Mouse (Mus musculus) CD8-positive naive resting alpha-beta T cell, adult 2 months (primary cell): ENCODE data around the gene 1520401A03Rik.
A peak's percentile ranks its signal among the peaks of the same experiment; 100 is the strongest.
"Not testable (repeated sequence)": the region's sequence is repeated elsewhere in the genome, so short reads cannot be mapped to it uniquely, and the experiment has no call there.

Source experiments
- DNase-seq, 2 experiments: peaks; one replicate each; pipeline ENCODE4 v3.0.0; 2022; ENCODE audit warnings: low read depth in 2 of 2, low spot score in 2 of 2

Gene 1520401A03Rik

GRCm38 (mm10) chr17:23722376-23723125 lies at the start of gene 1520401A03Rik:
TSS of gene 1520401A03Rik (minus strand) at chr17:23722783.
- DNase-seq, result no peak

GRCm38 (mm10) chr17:23772219-23772556 lies 49.6 kb upstream of the 1520401A03Rik start:
- not testable (repeated sequence) for DNase-seq

DNA sequence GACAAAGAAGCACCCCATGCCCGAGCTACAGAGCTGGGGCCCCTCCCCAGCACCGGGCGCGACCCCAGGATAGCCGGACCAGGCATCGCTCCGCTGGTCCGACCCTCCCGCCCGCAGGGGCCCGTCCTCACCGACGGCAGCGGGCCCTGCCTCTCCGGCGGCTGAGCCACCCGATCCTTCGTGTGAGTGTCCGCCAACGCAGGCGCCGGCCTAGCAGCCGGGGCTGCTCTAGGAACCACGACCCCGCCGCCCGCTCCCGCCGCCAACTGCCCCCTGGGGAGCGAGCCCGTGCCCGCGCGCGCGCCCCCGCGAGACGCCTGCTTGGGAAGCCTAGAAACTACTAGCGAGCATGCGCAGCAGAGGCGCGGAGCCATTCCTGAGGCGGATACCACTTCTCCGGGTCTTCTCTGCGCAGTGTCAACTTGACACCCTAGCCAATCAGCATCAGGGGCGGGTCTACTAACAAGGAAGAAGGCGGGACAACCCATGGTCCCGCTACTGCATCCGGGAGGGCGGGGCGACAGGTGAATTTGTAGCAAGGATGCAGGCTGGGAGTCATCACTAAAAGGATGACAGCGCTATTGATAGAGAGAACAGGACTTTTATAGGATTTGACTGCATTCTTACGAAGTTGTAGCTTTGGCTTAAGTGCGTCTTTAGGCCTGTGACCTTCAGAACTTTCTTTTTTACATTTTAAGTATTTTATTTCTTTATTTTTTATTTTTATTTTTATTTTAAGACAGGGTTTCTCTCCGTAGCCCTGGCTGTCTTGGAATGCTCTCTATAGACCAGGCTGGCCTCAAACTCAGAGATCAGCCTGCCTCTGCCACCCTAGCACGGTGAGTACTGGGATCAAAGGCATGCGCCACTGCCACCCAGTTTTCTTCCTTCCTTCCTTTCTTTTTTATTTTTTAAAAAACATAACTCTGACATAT lies 49.0 kb upstream of the 1520401A03Rik start, which contains the start of gene Flywch1:
TSS of gene Flywch1 (minus strand) at position 319 of the 935 bp plus-strand sequence.
- DNase-seq, result peak; percentile 92 to 96

GRCm38 (mm10) chr17:23770896-23771283 lies 48.3 kb upstream of the 1520401A03Rik start:
- no peak for DNase-seq

- no peak for DNase-seq
Measured at GRCm38 (mm10) chr17:23770493-23770892, 47.9 kb upstream of the 1520401A03Rik start.

GRCm38 (mm10) chr17:23762976-23763375 lies 40.4 kb upstream of the 1520401A03Rik start:
- no peak for DNase-seq

- no peak for DNase-seq
Measured at GRCm38 (mm10) chr17:23761155-23761554, 38.6 kb upstream of the 1520401A03Rik start.

GRCm38 (mm10) chr17:23760231-23760630 lies 37.6 kb upstream of the 1520401A03Rik start:
- no peak for DNase-seq

DNA sequence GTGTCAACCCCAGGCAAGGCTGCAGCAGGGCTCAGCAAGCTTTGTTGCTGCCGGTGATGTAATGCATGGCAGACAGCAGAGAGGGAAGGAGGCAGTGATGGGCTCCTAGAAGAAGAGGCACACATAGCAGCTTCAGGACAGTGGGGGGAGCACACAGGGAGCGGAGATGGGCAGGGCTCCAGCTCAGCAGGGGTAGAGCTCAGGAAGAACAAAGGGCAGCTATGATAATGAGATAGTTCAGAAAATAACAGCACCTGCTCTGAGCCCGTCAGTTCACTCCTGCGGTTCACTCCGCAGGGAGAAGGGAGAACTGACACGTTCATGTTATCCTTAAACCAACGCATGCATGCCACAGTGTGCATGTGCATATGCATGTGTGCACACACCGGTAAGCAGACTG lies 36.2 kb upstream of the 1520401A03Rik start:
- DNase-seq, result no peak

DNA sequence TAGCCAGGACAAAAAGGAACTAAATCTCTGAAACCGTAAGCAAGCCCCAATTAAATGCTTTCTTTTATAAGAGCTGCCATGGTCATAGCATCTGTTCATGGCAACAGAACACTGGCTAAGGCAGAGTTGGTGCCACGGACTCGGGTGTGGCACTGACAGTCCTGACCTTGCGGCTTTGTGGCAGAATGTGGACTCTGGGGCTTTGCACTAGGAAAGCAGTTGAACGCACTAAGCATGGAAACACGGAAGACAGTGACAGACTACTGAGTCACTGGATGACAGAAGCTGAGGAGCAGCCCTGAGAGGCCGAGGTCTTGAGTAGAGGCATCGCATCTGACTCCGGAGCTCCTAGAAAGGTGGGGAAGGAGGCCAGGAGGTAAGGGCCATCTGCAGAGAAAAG lies 35.0 kb upstream of the 1520401A03Rik start:
- DNase-seq, result no peak

GRCm38 (mm10) chr17:23755689-23756088 lies 33.1 kb upstream of the 1520401A03Rik start:
- DNase-seq, result no peak

DNA sequence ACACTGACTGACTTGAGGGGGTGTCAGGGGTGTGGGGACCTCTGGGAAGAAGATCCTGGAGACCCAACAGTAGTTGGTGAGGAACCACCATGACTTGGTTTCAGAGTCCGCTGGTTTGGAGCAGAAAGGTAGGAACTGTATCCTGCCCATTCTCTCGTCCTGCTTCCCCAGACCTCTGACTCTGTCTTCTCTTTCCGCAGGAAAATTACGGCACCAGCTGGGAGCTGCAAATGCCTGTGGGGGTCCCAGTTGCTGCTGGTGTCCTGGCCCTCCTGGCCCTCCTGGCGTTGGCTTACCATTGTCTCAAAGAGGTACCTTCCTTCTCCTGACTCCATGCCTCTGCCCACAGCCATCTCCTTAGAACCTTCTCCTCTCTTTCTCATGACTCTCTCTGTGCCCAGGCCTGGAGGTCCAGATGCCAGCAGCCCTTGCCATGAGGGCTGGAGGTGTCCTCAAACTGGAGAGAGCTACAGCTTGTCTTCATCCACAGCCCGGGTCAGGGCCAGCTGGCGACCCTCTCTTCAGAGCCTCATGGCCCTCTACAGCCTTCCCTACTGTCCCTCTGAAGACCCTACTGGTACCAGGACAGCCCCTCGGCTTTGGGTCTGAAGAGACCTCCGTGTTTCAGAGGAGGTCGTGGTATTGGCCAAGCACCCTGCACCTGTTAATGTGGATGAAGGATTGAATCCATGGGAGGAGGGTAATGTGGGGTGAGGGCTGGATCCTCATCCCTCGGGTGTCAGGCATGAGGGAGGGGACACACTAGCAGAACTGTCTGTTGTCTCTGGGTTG lies 27.0 kb upstream of the 1520401A03Rik start:
- no peak for DNase-seq

DNA sequence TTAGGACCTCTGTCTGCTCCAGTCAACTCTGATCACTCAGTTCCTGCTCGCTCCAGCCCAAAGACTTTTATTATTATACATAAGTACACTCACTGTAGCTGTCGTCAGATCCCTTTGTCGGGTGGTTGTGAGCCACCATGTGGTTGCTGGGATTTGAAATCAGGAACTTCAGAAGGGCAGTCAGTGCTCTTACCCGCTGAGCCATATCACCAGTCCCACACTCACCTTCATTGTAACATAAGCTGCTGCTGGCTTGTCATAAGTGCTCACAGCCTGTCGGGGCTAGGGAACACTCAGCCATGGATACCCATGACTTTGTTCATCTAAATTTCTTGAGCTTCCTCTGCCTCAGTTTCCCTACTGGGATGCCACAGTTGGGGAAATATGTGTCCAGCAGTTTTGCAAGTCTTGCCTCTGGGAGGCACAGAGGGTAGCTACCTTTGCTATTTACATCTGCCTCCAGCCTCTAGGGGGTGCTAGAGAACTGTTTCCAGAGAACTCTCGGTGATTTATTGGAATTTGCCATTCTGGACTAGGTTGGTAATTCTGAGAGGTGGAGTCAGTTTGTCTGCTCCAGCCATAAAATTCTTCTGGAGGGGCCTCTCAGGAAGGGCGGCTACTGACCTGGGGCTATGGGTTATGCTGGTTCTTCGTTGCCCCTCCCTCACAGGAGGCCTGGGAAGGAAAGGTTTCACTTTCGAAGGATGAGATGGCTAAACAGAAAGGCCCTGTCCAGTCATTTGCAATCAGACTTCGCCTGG lies 26.2 kb upstream of the 1520401A03Rik start:
- DNase-seq, result peak; percentile 58 to 76

GRCm38 (mm10) chr17:23748026-23748425 lies 25.4 kb upstream of the 1520401A03Rik start:
- DNase-seq, result no peak

DNA sequence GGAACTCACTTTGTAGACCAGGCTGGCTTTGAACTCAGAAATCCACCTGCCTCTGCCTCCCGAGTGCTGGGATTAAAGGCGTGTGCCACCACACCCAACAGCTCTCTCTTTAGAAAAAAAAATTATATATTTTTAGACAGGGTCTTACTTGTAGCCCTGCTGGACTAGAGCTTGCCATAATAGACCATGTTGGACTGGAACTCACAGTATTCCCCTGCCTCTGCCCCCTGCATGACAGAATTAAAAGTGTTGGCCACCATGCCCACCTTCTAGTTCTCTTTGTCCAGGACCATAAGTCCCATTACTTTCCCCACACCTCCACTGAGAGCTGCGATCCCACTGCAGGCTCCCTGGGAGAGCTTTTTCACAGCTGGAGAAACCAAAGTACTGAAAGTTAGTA lies 24.9 kb upstream of the 1520401A03Rik start:
- no peak for DNase-seq

GRCm38 (mm10) chr17:23746767-23747166 lies 24.2 kb upstream of the 1520401A03Rik start:
- DNase-seq, result no peak

- DNase-seq, result no peak
Measured at GRCm38 (mm10) chr17:23746311-23746710, 23.7 kb upstream of the 1520401A03Rik start.

DNA sequence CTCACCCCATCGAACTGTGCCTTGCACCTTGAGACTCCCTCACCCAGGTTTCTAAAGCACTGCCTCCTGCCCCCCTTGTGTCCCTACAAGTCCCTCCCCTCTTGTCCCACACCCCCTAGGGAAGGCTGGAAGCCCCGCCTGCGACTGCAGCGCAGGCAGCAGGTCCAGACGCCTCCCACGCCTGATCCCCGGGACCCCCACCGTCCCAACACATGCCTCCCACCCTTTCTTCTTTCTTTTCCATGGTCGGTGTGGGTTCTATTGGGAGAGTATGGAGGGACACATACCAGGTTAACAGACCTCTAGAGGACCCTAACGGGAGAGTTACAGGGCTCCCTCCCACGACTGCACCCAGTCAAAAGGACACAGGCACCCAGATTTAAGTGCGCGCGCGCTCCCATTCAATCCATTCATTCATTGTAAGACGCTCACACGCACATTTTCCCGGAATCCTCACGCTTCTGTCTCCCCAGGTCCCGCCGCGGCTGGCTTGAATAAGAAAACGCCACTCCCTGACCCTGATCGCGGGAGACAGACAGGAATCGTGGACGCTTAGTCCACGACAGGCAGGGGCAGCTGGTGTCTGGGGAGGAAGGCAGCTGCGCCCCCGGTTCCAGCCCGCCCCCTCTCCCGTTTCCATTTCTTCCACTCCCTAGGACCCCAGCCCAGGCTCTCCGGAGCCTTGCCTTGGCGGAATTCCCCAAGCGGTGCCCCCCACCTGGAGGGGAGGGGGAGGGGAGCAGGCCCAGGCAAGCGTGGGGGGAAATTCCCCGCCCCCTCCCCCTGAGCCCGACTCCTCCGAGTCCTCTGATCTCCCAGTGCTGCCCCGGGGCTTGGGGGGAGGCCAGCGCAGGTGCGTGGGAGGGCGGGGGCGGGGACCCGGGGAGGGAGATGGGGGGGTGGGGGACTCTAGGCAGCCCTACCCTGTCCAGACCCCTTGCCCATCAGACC lies 23.0 kb upstream of the 1520401A03Rik start, which contains the start of gene Kremen2:
TSS of gene Kremen2 (minus strand) at position 533 of the 951 bp plus-strand sequence.
- DNase-seq, result no peak

DNA sequence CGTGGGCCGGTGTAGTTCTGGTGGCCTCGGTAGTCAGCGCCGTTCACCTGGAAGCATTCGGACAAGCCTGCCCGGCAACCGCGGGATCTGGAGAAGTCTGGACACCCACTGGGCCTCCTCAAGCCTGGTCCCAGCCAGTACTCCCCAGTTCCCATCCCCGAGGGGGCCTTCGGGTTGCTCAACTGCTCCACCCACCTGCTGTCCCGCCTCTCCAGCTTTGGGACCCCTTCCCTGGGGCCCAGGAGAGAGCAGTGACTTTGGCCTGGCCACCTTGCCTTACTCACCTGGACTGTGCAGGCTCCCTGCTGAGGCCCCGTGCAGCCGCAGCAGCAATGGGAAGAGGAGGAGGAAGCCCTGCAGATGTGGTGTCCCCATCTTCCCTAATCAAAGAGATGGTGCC lies 22.1 kb upstream of the 1520401A03Rik start:
- DNase-seq, result no peak
